Mouse (Mus musculus) embryo, embryonic 11.5 days (tissue): ENCODE measurements around the gene Fpr-rs7.

Source experiments
- DNase-seq: peaks from one replicate; pipeline ENCODE4 v3.0.0-alpha.2; 2012; ENCODE audit warnings: low read depth, low spot score

Gene Fpr-rs7

DNA sequence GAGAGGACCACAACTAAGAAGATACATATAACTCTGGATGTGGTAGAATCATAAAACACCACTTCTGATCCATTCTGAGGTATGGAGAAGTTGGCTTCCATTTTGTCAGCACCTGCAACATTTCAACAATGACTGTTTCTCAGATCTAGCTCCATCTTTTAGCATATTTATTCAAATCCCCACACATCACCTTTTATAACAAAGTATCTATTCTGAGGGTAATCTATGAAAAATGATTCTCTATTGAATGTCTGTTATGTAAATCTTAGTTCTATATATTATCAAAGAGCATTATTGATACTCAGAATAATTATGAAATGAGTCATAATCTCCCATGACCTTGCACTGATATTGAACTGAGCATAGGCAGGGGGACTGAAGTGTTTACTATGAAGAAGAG lies at the start of gene Fpr-rs7:
TSS of gene Fpr-rs7 (minus strand) at position 101 of the 400 bp plus-strand sequence.
- DNase-seq = no peak

DNA sequence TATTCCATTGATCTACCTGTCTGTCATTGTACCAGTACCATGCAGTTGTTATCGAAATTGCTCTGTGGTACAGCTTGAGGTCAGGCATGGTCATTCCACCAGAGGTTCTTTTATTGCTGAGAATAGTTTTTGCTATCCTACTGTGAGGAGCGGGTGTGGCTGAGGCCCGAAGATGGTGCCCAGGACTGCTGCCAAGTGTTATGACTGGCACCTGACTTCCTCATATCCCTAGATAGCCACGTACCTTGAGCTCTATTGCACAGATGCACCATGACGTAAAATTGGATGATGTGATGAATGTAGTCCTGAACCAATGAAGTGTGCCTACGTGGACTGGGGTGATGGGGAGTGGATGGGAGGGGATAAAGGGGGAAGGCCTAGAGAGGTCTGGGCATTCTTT lies 39.9 kb downstream of the Fpr-rs7 start:
- no peak for DNase-seq

DNA sequence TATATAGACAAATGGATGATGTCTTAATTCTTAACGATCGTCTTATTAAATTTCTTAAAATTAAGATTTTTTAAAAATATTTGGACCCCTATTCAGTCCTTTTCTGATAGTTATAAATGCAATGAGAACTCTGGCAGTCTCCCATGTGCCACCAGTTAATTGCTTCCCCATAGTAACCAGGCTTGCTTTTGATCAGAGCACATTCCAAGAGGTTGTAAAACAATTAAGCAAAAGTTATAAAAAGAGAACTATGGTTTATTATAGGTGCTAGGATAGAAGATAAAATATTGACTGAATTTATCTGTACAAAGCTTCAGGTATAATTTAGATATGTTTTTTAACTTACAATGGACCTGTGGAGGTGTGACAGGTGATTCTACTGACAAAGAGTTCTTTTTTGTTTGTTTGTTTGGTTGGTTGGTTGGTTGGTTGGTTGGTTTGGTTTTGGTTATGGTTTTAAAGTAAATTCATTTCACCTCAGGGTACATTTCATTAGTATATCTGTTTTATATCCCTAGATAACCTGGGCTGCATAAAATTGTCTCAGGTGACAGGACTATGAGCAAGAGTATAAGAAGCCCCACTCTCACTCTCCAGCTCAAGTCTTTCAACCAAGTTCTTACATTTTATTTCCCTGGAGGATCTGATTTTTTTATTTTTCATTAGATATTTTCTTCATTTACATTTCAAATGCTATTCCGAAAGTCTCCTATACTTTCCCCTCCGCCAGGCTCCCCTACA lies 42.2 kb downstream of the Fpr-rs7 start:
- DNase-seq = no peak
